Mouse (Mus musculus) MEL (cell line): ENCODE results near the gene Gm17509.

Source experiments
- POLR2A ChIP-seq, 2 experiments: IDR thresholded peaks; 2 replicates each; pipeline ENCODE4 v1.6.1; 2011 to 2012; ENCODE audit warnings: low read length in 2 of 2, mild to moderate bottlenecking in 2 of 2, control low read depth in 1 of 2, improper control_type of control experiment in 1 of 2, low read depth in 1 of 2, moderate library complexity in 1 of 2; ENCODE audit not compliant: control insufficient read depth in 1 of 2, insufficient read depth in 1 of 2, poor library complexity in 1 of 2
- ZC3H11A ChIP-seq: IDR thresholded peaks from 2 replicates; pipeline ENCODE4 v1.6.1; 2012; ENCODE audit warnings: low read depth, mild to moderate bottlenecking, inconsistent platforms, low read length, improper control_type of control experiment

DNA sequence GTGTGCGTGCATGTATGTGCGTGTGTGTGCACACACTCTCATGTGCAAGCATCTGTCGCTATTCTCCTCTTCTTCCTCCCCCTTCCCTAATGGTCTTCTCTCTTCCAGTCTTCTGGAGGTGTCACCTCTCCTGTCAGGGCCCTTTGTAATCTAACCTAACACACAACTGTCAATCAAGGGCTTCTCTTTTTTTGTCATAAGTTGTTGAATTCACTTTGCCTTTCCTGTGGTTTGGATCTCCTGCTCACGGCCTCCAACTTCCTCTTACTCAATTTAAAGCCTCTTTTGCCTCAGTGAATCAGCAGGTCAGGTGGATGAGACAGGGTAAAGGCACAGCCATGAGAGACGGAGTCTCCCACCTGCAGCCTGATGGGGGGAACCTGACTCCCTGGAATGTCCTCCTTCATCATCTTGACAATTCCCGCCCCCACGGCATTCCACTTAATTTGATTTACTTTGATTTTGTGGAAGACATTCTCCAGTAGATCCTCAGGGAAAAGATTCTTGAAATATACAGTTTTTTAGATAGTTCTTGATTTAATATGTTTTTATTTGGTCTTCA, 27.4 kb downstream of the Gm17509 start:
- TF ChIP-seq ZC3H11A (no peak), POLR2A (IDR thresholded peaks at IDR 0.05; ENCODE audit: control insufficient read depth in 1 of 2, insufficient read depth in 1 of 2, low read depth in 1 of 2, low read length in 2 of 2, poor library complexity in 1 of 2) (no peak)
